Mouse (Mus musculus) liver, postnatal 0 days (tissue): ENCODE results near the gene Crybb2. TPM values are rescaled to one million over a fixed set of nuclear protein-coding genes. Genes with fewer than 3 reads are reported as not detected.

ENCODE experiments used
- ATAC-seq: fragments of 200-750 bp; cut with Nextera tagmentation; 2 replicates; pipeline ENCODE4 v1.8.0; 2017; ENCODE audit warnings: mild to moderate bottlenecking, moderate library complexity
- DNase-seq: peaks from one replicate; pipeline ENCODE4 v3.0.0-alpha.2; 2016
- H3K27ac ChIP-seq: fragments of 300-500 bp; sonication (generic); 2 replicates; pipeline ENCODE4 v1.5.1; 2014; ENCODE audit warnings: antibody characterized with exemption, moderate library complexity, mild to moderate bottlenecking, low read depth
- H3K27me3 ChIP-seq: fragments of 300-500 bp; sonication (generic); 2 replicates; pipeline ENCODE4 v1.6.1; 2014; ENCODE audit warnings: low read length, control low read depth, mixed read lengths; ENCODE audit not compliant: insufficient read depth
- H3K36me3 ChIP-seq: fragments of 300-500 bp; sonication (generic); replicated peaks from 2 replicates; pipeline ENCODE4 v1.6.1; 2014; ENCODE audit warnings: mild to moderate bottlenecking, control low read depth, low read length, moderate library complexity, mixed read lengths; ENCODE audit not compliant: insufficient read depth
- H3K4me1 ChIP-seq: fragments of 300-500 bp; sonication (generic); 2 replicates; pipeline ENCODE4 v1.6.1; 2014; ENCODE audit warnings: antibody characterized with exemption, mild to moderate bottlenecking, control low read depth; ENCODE audit not compliant: insufficient read depth
- H3K4me2 ChIP-seq: fragments of 300-500 bp; sonication (generic); 2 replicates; pipeline ENCODE4 v1.6.1; 2014; ENCODE audit warnings: low read depth, mild to moderate bottlenecking, low read length, moderate library complexity, mixed read lengths
- H3K4me3 ChIP-seq: fragments of 300-500 bp; sonication (generic); 2 replicates; pipeline ENCODE4 v1.5.1; 2014; ENCODE audit warnings: low read depth, low read length
- H3K9ac ChIP-seq: fragments of 300-500 bp; sonication (generic); replicated peaks from 2 replicates; pipeline ENCODE4 v1.6.1; 2014; ENCODE audit warnings: mild to moderate bottlenecking, moderate library complexity
- H3K9me3 ChIP-seq: fragments of 300-500 bp; sonication (generic); 2 replicates; pipeline ENCODE4 v1.6.1; 2016; ENCODE audit warnings: mild to moderate bottlenecking, control low read depth, low read length, mixed read lengths
- CTCF ChIP-seq: sonication (generic); IDR thresholded peaks from 2 replicates; pipeline ENCODE4 v1.5.1; 2016; ENCODE audit warnings: antibody characterized with exemption, low read depth
- EP300 ChIP-seq: IDR thresholded peaks from 2 replicates; pipeline ENCODE4 v1.6.1; 2016; ENCODE audit warnings: antibody characterized with exemption, low read depth, mild to moderate bottlenecking
- WGBS: fragments of 180-500 bp; shearing (Covaris S2); extraction: QIAGEN DNeasy Blood & Tissue Kit; methylation state at CpG from one replicate; pipeline ENCODE4 v1.1.7; 2014; ENCODE audit not compliant: insufficient replicate concordance; 5-methylcytosine and 5-hydroxymethylcytosine counted together
- polyA plus RNA-seq: library from polyadenylated mRNA; unstranded; fragments of >200 nt; fragmentation: Nextera tagmentation; extraction: Ambion mirVana; gene quantifications from 2 replicates; pipeline ENCODE4 v1.2.1, GENCODE M21; 2015

Gene Crybb2
- polyA plus RNA-seq, 1 experiment from 2014 or later = not detected

- no peak for TF ChIP-seq EP300
- no peak for TF ChIP-seq CTCF
- H3K36me3 ChIP-seq = peaks cover 27% of the 10 kb centered on the region
- H3K4me3 ChIP-seq = no peak overlapping the region
- no peaks in the 10 kb centered on the region for H3K27me3 ChIP-seq
- H3K9ac ChIP-seq = no peak overlapping the region
- WGBS = 87% methylated on average over 18 of the region's 18 CpGs
- H3K9me3 ChIP-seq = no peaks in the 10 kb centered on the region
- no peaks in the 10 kb centered on the region for H3K4me1 ChIP-seq
- no peak overlapping the region for H3K27ac ChIP-seq
- DNase-seq = no peak
- no peak overlapping the region for H3K4me2 ChIP-seq
- no peak for ATAC-seq
Observed at GRCm38 (mm10) chr5:113095456-113095855, 25.5 kb upstream of the Crybb2 start.

DNA sequence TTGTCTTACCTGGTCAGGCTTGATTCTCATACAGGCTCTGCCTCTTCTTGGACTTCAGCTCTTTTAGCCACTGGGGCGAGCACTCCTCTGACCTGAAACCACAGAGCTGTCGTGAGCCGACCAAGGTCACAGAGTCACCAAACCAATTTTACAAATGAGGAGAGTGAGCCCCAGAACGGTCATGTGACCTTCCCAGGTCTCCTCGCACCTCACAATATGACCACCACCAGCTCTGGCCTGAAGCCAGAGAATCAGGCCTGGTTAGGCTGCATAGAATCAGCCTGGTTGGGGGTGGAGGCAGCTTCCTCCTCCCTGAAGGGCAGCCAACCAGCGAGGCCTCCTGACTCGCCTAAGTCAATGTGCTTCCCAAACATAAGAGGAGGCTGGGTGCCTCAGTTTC, 22.5 kb upstream of the Crybb2 start:
- no peak for DNase-seq

DNA sequence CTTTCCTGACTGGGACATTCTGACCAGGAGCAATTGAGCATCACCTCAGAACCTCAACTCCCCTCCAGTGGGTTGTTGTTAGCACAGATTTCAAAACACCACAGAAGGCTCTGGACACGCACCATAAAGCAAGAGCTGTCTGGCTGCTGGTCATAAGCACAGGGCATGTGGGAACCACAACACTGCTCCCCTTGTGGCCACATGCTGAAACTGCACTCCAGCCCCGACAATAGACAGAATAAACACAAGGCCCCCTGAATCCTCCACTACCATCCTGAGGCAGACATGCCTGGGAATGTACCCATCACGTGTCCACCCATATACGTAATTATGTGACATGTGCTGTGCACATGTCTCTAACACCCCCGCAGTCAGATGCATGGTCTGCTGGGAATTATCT, 21.2 kb upstream of the Crybb2 start:
- Histone ChIP-seq H3K36me3 (peaks cover 26% of the 10 kb centered on the region), H3K27ac (no peak overlapping the region), H3K4me2 (no peak overlapping the region), H3K4me1 (no peaks in the 10 kb centered on the region), H3K9me3 (no peaks in the 10 kb centered on the region), H3K9ac (no peak overlapping the region), H3K4me3 (no peak overlapping the region), H3K27me3 (no peaks in the 10 kb centered on the region)
- TF ChIP-seq EP300 = no peak
- TF ChIP-seq CTCF = peak; percentile 81
- 61% methylated on average over 5 of the region's 5 CpGs for WGBS
- ATAC-seq (peak; percentile 19; the same call in 1 of the 2 replicates), DNase-seq (peak; percentile 49)

More for the DNA sequence above, 22.5 kb upstream of the Crybb2 start:
- H3K27me3 ChIP-seq = no peaks in the 10 kb centered on the region
- H3K27ac ChIP-seq = no peak overlapping the region
- H3K9me3 ChIP-seq = no peaks in the 10 kb centered on the region
- no peak overlapping the region for H3K4me3 ChIP-seq
- 75% methylated on average over 7 of the region's 7 CpGs for WGBS
- H3K36me3 ChIP-seq = peaks cover 26% of the 10 kb centered on the region
- no peaks in the 10 kb centered on the region for H3K4me1 ChIP-seq
- no peak for TF ChIP-seq EP300
- no peak for TF ChIP-seq CTCF
- H3K9ac ChIP-seq = no peak overlapping the region
- no peak overlapping the region for H3K4me2 ChIP-seq
- no peak for ATAC-seq

GRCm38 (mm10) chr5:113090750-113091149, 20.8 kb upstream of the Crybb2 start:
- no peak overlapping the region for H3K27ac ChIP-seq
- H3K27me3 ChIP-seq = no peaks in the 10 kb centered on the region
- no peak overlapping the region for H3K9ac ChIP-seq
- peaks cover 26% of the 10 kb centered on the region for H3K36me3 ChIP-seq
- DNase-seq (no peak), ATAC-seq (no peak)
- H3K4me1 ChIP-seq = no peaks in the 10 kb centered on the region
- TF ChIP-seq EP300 = no peak
- TF ChIP-seq CTCF = no peak
- H3K4me3 ChIP-seq = no peak overlapping the region
- no peak overlapping the region for H3K4me2 ChIP-seq
- no peaks in the 10 kb centered on the region for H3K9me3 ChIP-seq
- WGBS = 81% methylated on average over 11 of the region's 11 CpGs

GRCm38 (mm10) chr5:113090077-113090690, 20.3 kb upstream of the Crybb2 start:
- no peak overlapping the region for H3K4me2 ChIP-seq
- no peaks in the 10 kb centered on the region for H3K9me3 ChIP-seq
- WGBS = 87% methylated on average over 24 of the region's 24 CpGs
- no peak overlapping the region for H3K9ac ChIP-seq
- H3K27ac ChIP-seq = no peak overlapping the region
- H3K27me3 ChIP-seq = no peaks in the 10 kb centered on the region
- TF ChIP-seq EP300 = no peak
- TF ChIP-seq CTCF = no peak
- no peaks in the 10 kb centered on the region for H3K4me1 ChIP-seq
- ATAC-seq = no peak
- H3K36me3 ChIP-seq = peaks cover 23% of the 10 kb centered on the region
- no peak overlapping the region for H3K4me3 ChIP-seq
- DNase-seq = no peak

DNA sequence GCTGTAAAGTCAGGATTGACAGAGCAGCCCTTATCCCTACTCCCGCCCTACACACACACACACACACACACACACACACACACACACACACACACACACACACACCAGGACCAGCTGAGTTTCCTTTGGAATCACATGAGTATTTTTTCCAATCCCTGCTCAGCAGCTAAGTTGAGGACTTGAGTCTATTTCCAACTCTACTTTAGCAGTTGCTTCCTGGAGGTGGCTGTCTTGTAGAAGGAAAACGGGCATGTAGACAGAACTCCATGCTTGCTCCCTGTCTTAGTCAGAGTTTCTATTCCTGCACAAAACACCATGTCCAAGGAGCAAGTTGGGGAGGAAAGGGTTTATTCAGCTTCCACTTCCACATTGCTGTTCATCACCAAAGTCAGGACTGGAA, 17.5 kb upstream of the Crybb2 start:
- DNase-seq = no peak
- Histone ChIP-seq H3K27me3 (no peaks in the 10 kb centered on the region), H3K36me3 (peaks cover 19% of the 10 kb centered on the region), H3K9me3 (no peaks in the 10 kb centered on the region), H3K4me3 (no peak overlapping the region), H3K27ac (no peak overlapping the region), H3K4me2 (no peak overlapping the region), H3K4me1 (no peaks in the 10 kb centered on the region), H3K9ac (no peak overlapping the region)
- TF ChIP-seq EP300 (no peak), CTCF (no peak)
- no peak for ATAC-seq
- WGBS = 80% methylated on average over 2 of the region's 2 CpGs
